Mouse (Mus musculus) CH12.LX (cell line): ENCODE results near the gene Gm28048. TPM values are rescaled to one million over a fixed set of nuclear protein-coding genes. Genes with fewer than 3 reads are reported as not detected.

Experiments
- DNase-seq: peaks from one replicate; pipeline ENCODE4 v3.0.0-alpha.2; 2013; ENCODE audit errors: extremely low read depth
- H3K27ac ChIP-seq: 2 replicates; pipeline ENCODE4 v1.5.1; 2012; ENCODE audit warnings: low read depth, mild to moderate bottlenecking, control low read depth, moderate library complexity; ENCODE audit not compliant: insufficient read depth
- H3K27me3 ChIP-seq: replicated peaks from 2 replicates; pipeline ENCODE3; 2012; ENCODE audit warnings: inconsistent platforms
- H3K36me3 ChIP-seq, 2 experiments: replicated peaks in 1 of 2; 2 replicates each; pipeline versions ENCODE3 to v1.6.1; 2012; ENCODE audit warnings: inconsistent platforms in 1 of 2, low read length in 1 of 2, mild to moderate bottlenecking in 1 of 2, mixed read lengths in 1 of 2, moderate library complexity in 1 of 2; ENCODE audit not compliant: control insufficient read depth in 1 of 2, insufficient read depth in 1 of 2
- H3K4me1 ChIP-seq, 2 experiments: 2 replicates each; pipeline ENCODE4 v1.6.1; 2012; ENCODE audit warnings: inconsistent platforms in 1 of 2, moderate library complexity in 1 of 2; ENCODE audit not compliant: insufficient read depth in 2 of 2, control insufficient read depth in 1 of 2
- H3K4me2 ChIP-seq: 2 replicates; pipeline ENCODE4 v1.6.1; 2012; ENCODE audit warnings: low read depth, mild to moderate bottlenecking, control low read depth; ENCODE audit not compliant: poor library complexity, insufficient read depth, severe bottlenecking
- H3K4me3 ChIP-seq, 3 experiments: fragments of 150-350 bp in 1 of 3; sonication (generic) in 1 of 3; replicated peaks in 1 of 3; 2 replicates each; pipeline versions ENCODE3 to v1.5.1; 2011 to 2012; ENCODE audit warnings: low read depth in 2 of 3, low read length in 2 of 3, mild to moderate bottlenecking in 2 of 3, moderate library complexity in 2 of 3, control low read depth in 1 of 3, improper control_type of control experiment in 1 of 3, inconsistent platforms in 1 of 3, mixed read lengths in 1 of 3; ENCODE audit not compliant: poor library complexity in 1 of 3
- H3K79me2 ChIP-seq: replicated peaks from 2 replicates; pipeline ENCODE4 v1.6.1; 2012; ENCODE audit warnings: mild to moderate bottlenecking, moderate library complexity; ENCODE audit not compliant: control insufficient read depth, poor library complexity, insufficient read depth, severe bottlenecking; ENCODE audit errors: extremely low read depth
- H3K9ac ChIP-seq: 2 replicates; pipeline ENCODE4 v1.6.1; 2012; ENCODE audit warnings: low read depth, mild to moderate bottlenecking, control low read depth, moderate library complexity; ENCODE audit not compliant: insufficient read depth
- H3K9me3 ChIP-seq: replicated peaks from 2 replicates; pipeline ENCODE3; 2012; ENCODE audit warnings: low read length, inconsistent platforms, mixed read lengths
- BHLHE40 ChIP-seq: IDR thresholded peaks from 2 replicates; pipeline ENCODE4 v1.6.1; 2011; ENCODE audit warnings: mild to moderate bottlenecking, low read depth, low read length, improper control_type of control experiment
- CHD1 ChIP-seq: IDR thresholded peaks from 2 replicates; pipeline ENCODE4 v1.6.1; 2012; ENCODE audit warnings: low read depth, low read length, improper control_type of control experiment, inconsistent platforms
- CHD2 ChIP-seq: IDR thresholded peaks from 2 replicates; pipeline ENCODE4 v1.6.1; 2011; ENCODE audit warnings: low read length, improper control_type of control experiment
- E2F4 ChIP-seq: IDR thresholded peaks from 2 replicates; pipeline ENCODE4 v1.6.1; 2011; ENCODE audit warnings: low read depth, low read length, improper control_type of control experiment; ENCODE audit not compliant: insufficient replicate concordance
- ELF1 ChIP-seq: IDR thresholded peaks from 2 replicates; pipeline ENCODE4 v1.6.1; 2014; ENCODE audit warnings: low read depth, mild to moderate bottlenecking, inconsistent platforms, low read length, improper control_type of control experiment
- EP300 ChIP-seq: IDR thresholded peaks from 2 replicates; pipeline ENCODE4 v1.6.1; 2011; ENCODE audit warnings: low read length, improper control_type of control experiment
- ETS1 ChIP-seq: conservative IDR thresholded peaks from 2 replicates; pipeline ENCODE4 v1.6.1; 2012; ENCODE audit warnings: low read depth, mild to moderate bottlenecking, inconsistent platforms, low read length, improper control_type of control experiment, moderate library complexity
- JUN ChIP-seq: IDR thresholded peaks from 2 replicates; pipeline ENCODE4 v1.6.1; 2011; ENCODE audit warnings: low read depth, mild to moderate bottlenecking, low read length, improper control_type of control experiment, moderate library complexity; ENCODE audit not compliant: insufficient read depth
- MAFK ChIP-seq: IDR thresholded peaks from 2 replicates; pipeline ENCODE4 v1.6.1; 2011; ENCODE audit warnings: low read length, improper control_type of control experiment; ENCODE audit not compliant: insufficient replicate concordance
- MAX ChIP-seq: IDR thresholded peaks from 2 replicates; pipeline ENCODE4 v1.6.1; 2011; ENCODE audit warnings: low read length, improper control_type of control experiment
- MAZ ChIP-seq: IDR thresholded peaks from 2 replicates; pipeline ENCODE4 v1.6.1; 2012; ENCODE audit warnings: low read depth, mild to moderate bottlenecking, inconsistent platforms, low read length, improper control_type of control experiment, moderate library complexity
- MEF2A ChIP-seq: IDR thresholded peaks from 2 replicates; pipeline ENCODE4 v1.6.1; 2014; ENCODE audit warnings: low read depth, mild to moderate bottlenecking, inconsistent platforms, low read length, improper control_type of control experiment, borderline replicate concordance
- MYC ChIP-seq: IDR thresholded peaks from 2 replicates; pipeline ENCODE4 v1.6.1; 2011; ENCODE audit warnings: low read depth, mild to moderate bottlenecking, improper control_type of control experiment, low read length
- NRF1 ChIP-seq: IDR thresholded peaks from 2 replicates; pipeline ENCODE4 v1.6.1; 2014; ENCODE audit warnings: low read depth, mild to moderate bottlenecking, inconsistent platforms, low read length, improper control_type of control experiment, moderate library complexity
- PAX5 ChIP-seq: IDR thresholded peaks from 2 replicates; pipeline ENCODE4 v1.6.1; 2012; ENCODE audit warnings: low read length, inconsistent platforms, mixed read lengths
- POLR2A ChIP-seq: IDR thresholded peaks from 2 replicates; pipeline ENCODE4 v1.6.1; 2011; ENCODE audit warnings: low read depth, mild to moderate bottlenecking, improper control_type of control experiment, low read length
- POLR2AphosphoS2 ChIP-seq: IDR thresholded peaks from 2 replicates; pipeline ENCODE4 v1.6.1; 2011; ENCODE audit warnings: low read depth, low read length, improper control_type of control experiment
- TCF12 ChIP-seq: IDR thresholded peaks from 2 replicates; pipeline ENCODE4 v1.6.1; 2014; ENCODE audit warnings: low read depth, mild to moderate bottlenecking, inconsistent platforms, low read length, improper control_type of control experiment
- USF2 ChIP-seq: conservative IDR thresholded peaks from 2 replicates; pipeline ENCODE4 v1.6.1; 2011; ENCODE audit warnings: low read depth, low read length, improper control_type of control experiment
- ZC3H11A ChIP-seq: IDR thresholded peaks from 2 replicates; pipeline ENCODE4 v1.6.1; 2012; ENCODE audit warnings: low read depth, mild to moderate bottlenecking, inconsistent platforms, low read length, improper control_type of control experiment
- ZMIZ1 ChIP-seq: IDR thresholded peaks from 2 replicates; pipeline ENCODE4 v1.6.1; 2012; ENCODE audit warnings: low read depth, mild to moderate bottlenecking, inconsistent platforms, low read length, improper control_type of control experiment
- dilution Hi-C: fragments of 300-500 bp; cut with MboI; formaldehyde crosslinking; loops from 2 replicates; pipeline ENCODE4 v1.14.3; 2020; ENCODE audit warnings: low sequenced_read_pairs; ENCODE audit not compliant: extremely low pct_unique_long_range_greater_than_20kb, extremely low pct_ligation_motif_present
- in situ Hi-C: fragments of 300-500 bp; cut with MboI; formaldehyde crosslinking; loops from 3 replicates; pipeline ENCODE4 v1.14.3; 2019; ENCODE audit warnings: low sequenced_read_pairs, low pct_ligation_motif_present, low pct_unique_long_range_greater_than_20kb, mixed read lengths
- polyA plus RNA-seq: library from polyadenylated mRNA; unstranded; fragments of >175 nt; gene quantifications from 2 replicates; pipeline ENCODE4 v1.2.1, GENCODE M21; 2012; ENCODE audit warnings: low read depth; ENCODE audit not compliant: insufficient read length
- total RNA-seq, 2 experiments: library from RNA; depleted of rRNA; stranded (reverse); fragments of 300-350 nt in 1 of 2; fragments of >200 nt in 1 of 2; gene quantifications; 2 replicates each; pipeline ENCODE4 v1.2.3; 2012 to 2014

The Gm28048 gene
- total and polyA plus RNA-seq, 3 experiments, result 32.6 to 93.3 (median 59.5) TPM

- TF ChIP-seq MAZ (no peak; the same call in 1 of the 2 replicates), MAX (peak; percentile 33; the same call in 1 of the 2 replicates), ZMIZ1 (peak; percentile 51; the same call in 1 of the 2 replicates), POLR2A (peak; percentile 55), TCF12 (0 out of 2 replicates have a peak, but pooled peaks have one; percentile 40)
- TF ChIP-seq, all 38 proteins: peak for 14
These were observed 25.7 kb upstream of the Gm28048 start, which contains the start of gene Fam161a (continued) for GRCm38 (mm10) chr11:23007481-23008180.

DNA sequence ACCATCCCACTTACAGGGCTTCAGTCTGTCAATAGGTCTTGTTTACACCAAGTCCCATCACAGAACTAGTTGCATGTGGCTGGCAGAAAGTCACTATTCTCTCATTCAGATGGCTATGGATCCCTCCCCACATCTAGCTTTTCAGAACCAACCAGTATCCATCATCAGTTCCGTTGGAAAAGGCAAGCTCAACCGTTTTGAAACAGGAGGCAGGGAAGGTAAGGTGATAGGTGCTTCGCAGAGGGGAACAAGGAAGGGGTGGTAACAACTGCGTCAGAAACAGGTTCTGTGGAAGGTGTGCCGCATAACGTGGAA is 25.2 kb upstream of the Gm28048 start:
- dilution Hi-C loops (no loop called here), in situ Hi-C loops (loop anchor here (5.0 kb wide), 1 partner anchor 260 kb away; no protein-coding TSS in a partner anchor)
- H3K27me3 ChIP-seq, result no peaks in the 10 kb centered on the region
- H3K4me1 ChIP-seq, result peaks cover 3 to 13% of the 10 kb centered on the region in 2 experiments; a peak in 3 of 4 replicates
- peaks cover 21 to 43% of the 10 kb centered on the region in 2 experiments for H3K36me3 ChIP-seq
- H3K4me2 ChIP-seq, result peak overlapping the region; percentile 80
- TF ChIP-seq TCF12 (no peak), CHD2 (no peak), PAX5 (no peak), USF2 (no peak), E2F4 (no peak), CHD1 (peak; percentile 50; the same call in 1 of the 2 replicates), POLR2AphosphoS2 (peak; percentile 92), MEF2A (0 out of 2 replicates have a peak, but pooled peaks have one; percentile 8), EP300 (no peak), ELF1 (no peak)
- peak overlapping the region; percentile 46 to 76 (median 60) for H3K4me3 ChIP-seq
- H3K9me3 ChIP-seq, result no peaks in the 10 kb centered on the region
- no peak for DNase-seq
- peak overlapping the region; percentile 30 for H3K27ac ChIP-seq
- no peak overlapping the region; the same call in 1 of the 2 replicates for H3K9ac ChIP-seq
- H3K79me2 ChIP-seq, result no peaks in the 10 kb centered on the region

DNA sequence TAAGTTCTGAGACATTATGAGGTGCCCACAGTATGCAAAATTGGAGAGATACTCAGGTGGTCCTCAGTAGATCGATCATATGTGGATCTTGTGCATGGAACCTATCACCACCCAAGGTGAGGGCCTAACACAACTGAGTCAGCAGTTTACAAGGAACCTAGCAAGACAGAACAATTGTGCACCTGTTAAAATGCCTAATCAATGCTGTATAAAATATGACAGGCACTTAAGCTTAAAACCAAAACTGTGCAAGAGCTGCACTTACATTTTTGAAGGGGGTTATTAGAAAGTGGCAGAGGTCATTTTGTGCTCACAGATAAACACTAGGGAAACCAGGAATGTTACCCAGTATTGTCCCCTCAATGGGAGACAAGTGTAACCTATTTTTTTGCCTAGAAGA is 23.4 kb upstream of the Gm28048 start:
- DNase-seq, result no peak
- in situ Hi-C loops, result loop anchor here (5.0 kb wide), 1 partner anchor 262 kb away; no protein-coding TSS in a partner anchor
- no peaks in the 10 kb centered on the region for H3K9me3 ChIP-seq
- H3K4me3 ChIP-seq, result no peak overlapping the region
- peaks cover 3 to 13% of the 10 kb centered on the region in 2 experiments; a peak in 3 of 4 replicates for H3K4me1 ChIP-seq
- peaks cover 34 to 61% of the 10 kb centered on the region in 2 experiments for H3K36me3 ChIP-seq
- no peak overlapping the region for H3K4me2 ChIP-seq
- H3K27me3 ChIP-seq, result no peaks in the 10 kb centered on the region
- peaks cover 5% of the 10 kb centered on the region; the same call in 1 of the 2 replicates for H3K79me2 ChIP-seq
- no peak overlapping the region for H3K27ac ChIP-seq
- no peak overlapping the region for H3K9ac ChIP-seq
- dilution Hi-C loops, result no loop called here
- TF ChIP-seq ELF1, result no peak
- TF ChIP-seq ZC3H11A, result no peak
- peak; percentile 69 for TF ChIP-seq POLR2AphosphoS2
- TF ChIP-seq TCF12, result no peak
- TF ChIP-seq NRF1, result no peak
- no peak; the same call in 1 of the 2 replicates for TF ChIP-seq ZMIZ1
- no peak for TF ChIP-seq PAX5
- TF ChIP-seq ETS1, result no peak
- TF ChIP-seq MAFK, result peak; percentile 74
- TF ChIP-seq POLR2A, result 0 out of 2 replicates have a peak, but pooled peaks have one; percentile 19
- TF ChIP-seq BHLHE40, result no peak
- no peak for TF ChIP-seq JUN
- no peak for TF ChIP-seq MYC
- TF ChIP-seq EP300, result no peak
